Mouse (Mus musculus) neural tube, embryonic 11.5 days (tissue): ENCODE data around the gene Acss1. TPM values are rescaled to one million over a fixed set of nuclear protein-coding genes. Genes with fewer than 3 reads are reported as not detected.

Source experiments
- ATAC-seq: fragments of 200-750 bp; cut with Nextera tagmentation; 2 replicates; pipeline ENCODE4 v1.8.0; 2017; ENCODE audit warnings: moderate number of reproducible peaks, mild to moderate bottlenecking, moderate TSS enrichment, moderate library complexity; ENCODE audit not compliant: insufficient read depth, low FRiP score, low TSS enrichment
- DNase-seq: peaks from one replicate; pipeline ENCODE4 v3.0.0-alpha.2; 2015; ENCODE audit warnings: low spot score
- H3K27ac ChIP-seq: fragments of 300-500 bp; sonication (generic); 2 replicates; pipeline ENCODE4 v1.5.1; 2014; ENCODE audit warnings: low read depth, mild to moderate bottlenecking, low read length
- H3K27me3 ChIP-seq: fragments of 300-500 bp; sonication (generic); 2 replicates; pipeline ENCODE4 v1.6.1; 2014; ENCODE audit warnings: mild to moderate bottlenecking, low read length, mixed read lengths; ENCODE audit not compliant: control insufficient read depth, insufficient read depth
- H3K36me3 ChIP-seq: fragments of 300-500 bp; sonication (generic); 2 replicates; pipeline ENCODE4 v1.6.1; 2014; ENCODE audit warnings: mild to moderate bottlenecking, low read length, moderate library complexity, mixed read lengths; ENCODE audit not compliant: control insufficient read depth, insufficient read depth
- H3K4me1 ChIP-seq: fragments of 300-500 bp; sonication (generic); 2 replicates; pipeline ENCODE4 v1.6.1; 2014; ENCODE audit warnings: low read length, mixed read lengths; ENCODE audit not compliant: control insufficient read depth, insufficient read depth
- H3K4me2 ChIP-seq: fragments of 300-500 bp; sonication (generic); 2 replicates; pipeline ENCODE4 v1.6.1; 2014; ENCODE audit warnings: low read depth, mild to moderate bottlenecking, moderate library complexity
- H3K4me3 ChIP-seq: fragments of 300-500 bp; sonication (generic); 2 replicates; pipeline ENCODE4 v1.5.1; 2014; ENCODE audit warnings: low read depth, low read length
- H3K9ac ChIP-seq: fragments of 300-500 bp; sonication (generic); 2 replicates; pipeline ENCODE4 v1.6.1; 2014; ENCODE audit warnings: mild to moderate bottlenecking, low read length
- H3K9me3 ChIP-seq: fragments of 300-500 bp; sonication (generic); 2 replicates; pipeline ENCODE4 v1.6.1; 2016; ENCODE audit warnings: low read length; ENCODE audit not compliant: control insufficient read depth
- WGBS: fragments of 180-500 bp; shearing (Covaris S2); extraction: QIAGEN DNeasy Blood & Tissue Kit; methylation state at CpG from one replicate; pipeline ENCODE4 v1.1.7; 2014; 5-methylcytosine and 5-hydroxymethylcytosine counted together
- polyA plus RNA-seq: library from polyadenylated mRNA; unstranded; fragments of >200 nt; fragmentation: Nextera tagmentation; extraction: Ambion mirVana; gene quantifications from 2 replicates; pipeline ENCODE4 v1.2.1, GENCODE M21; 2014

The Acss1 gene
- polyA plus RNA-seq, 1 experiment from 2014 or later, result 21.5 TPM

DNA sequence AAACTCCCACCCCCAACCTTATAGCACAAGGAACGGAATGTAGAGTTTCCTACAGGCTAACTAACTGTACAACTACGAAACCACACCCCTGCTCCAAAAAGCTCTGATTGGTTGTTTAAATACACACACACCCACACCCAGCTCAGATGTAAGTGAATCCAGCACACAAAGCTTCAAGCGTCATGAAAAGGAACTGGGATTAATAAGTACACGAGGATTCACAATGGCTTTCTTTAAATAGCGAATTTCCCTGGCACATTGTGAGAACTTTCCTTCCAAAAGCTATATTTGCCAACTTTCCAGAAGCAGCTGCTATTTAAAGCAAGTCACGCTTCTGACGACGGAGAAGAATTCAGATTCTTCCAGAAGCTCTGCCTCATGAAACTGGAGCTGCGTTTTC is 5.0 kb downstream of the Acss1 start:
- H3K27me3 ChIP-seq, result peaks cover 3% of the 10 kb centered on the region; the same call in 1 of the 2 replicates

GRCm38 (mm10) chr2:150662007-150662406 is 6.3 kb downstream of the Acss1 start:
- Histone ChIP-seq H3K36me3 (no peaks in the 10 kb centered on the region), H3K4me3 (no peak overlapping the region), H3K4me2 (no peak overlapping the region), H3K9me3 (no peaks in the 10 kb centered on the region), H3K4me1 (peaks cover 2% of the 10 kb centered on the region; the same call in 1 of the 2 replicates), H3K27ac (no peak overlapping the region), H3K27me3 (peaks cover 1% of the 10 kb centered on the region; the same call in 1 of the 2 replicates), H3K9ac (no peak overlapping the region)
- WGBS, result 96% methylated on average over 2 of the region's 2 CpGs
- ATAC-seq (no peak), DNase-seq (no peak)

More for the DNA sequence above, 5.0 kb downstream of the Acss1 start:
- Histone ChIP-seq H3K4me1 (peaks cover 2% of the 10 kb centered on the region; the same call in 1 of the 2 replicates), H3K36me3 (no peaks in the 10 kb centered on the region), H3K9ac (no peak overlapping the region), H3K4me2 (no peak overlapping the region), H3K9me3 (no peaks in the 10 kb centered on the region), H3K4me3 (no peak overlapping the region), H3K27ac (no peak overlapping the region)
- no peak for ATAC-seq
- 86% methylated on average over 9 of the region's 9 CpGs for WGBS
- DNase-seq, result no peak

DNA sequence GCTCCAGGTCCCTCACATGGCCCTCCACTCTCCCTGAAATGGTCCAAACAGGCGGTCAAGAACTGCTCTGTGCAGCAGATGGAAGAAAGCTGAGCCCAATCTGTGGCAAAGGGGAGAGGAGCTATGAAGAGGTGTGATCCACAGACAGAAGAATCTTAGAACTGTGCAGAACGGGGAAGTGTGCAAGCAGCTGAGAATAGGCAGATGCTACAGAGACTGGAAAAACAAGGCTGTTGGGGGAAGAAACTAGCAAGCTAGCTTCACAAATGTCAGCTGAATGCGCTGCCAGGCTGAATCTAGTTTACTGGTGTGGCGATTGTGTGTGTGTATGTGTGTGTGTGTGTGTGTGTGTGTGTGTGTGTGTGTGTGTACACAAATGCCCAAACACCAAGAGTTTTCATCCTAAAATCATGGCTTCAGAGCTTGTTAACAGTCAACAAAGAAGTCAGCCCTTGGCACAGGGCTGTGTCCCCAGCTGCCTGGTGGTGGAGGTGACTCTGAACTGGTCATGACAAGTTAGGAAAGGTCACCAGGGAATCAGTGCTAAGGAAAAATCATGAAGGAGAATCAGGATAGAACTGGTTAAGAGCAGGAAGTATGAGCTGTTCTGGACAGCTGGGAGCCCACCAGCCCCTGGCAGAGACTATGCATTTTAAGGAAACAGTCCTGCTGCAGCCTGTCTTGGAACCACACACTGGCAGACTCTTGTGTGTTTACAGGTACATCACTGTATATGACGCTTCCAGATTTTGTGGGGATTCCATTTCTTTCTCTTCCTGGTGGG is 7.4 kb downstream of the Acss1 start:
- Histone ChIP-seq H3K27ac (no peak overlapping the region), H3K4me3 (no peak overlapping the region), H3K9me3 (no peaks in the 10 kb centered on the region), H3K36me3 (no peaks in the 10 kb centered on the region), H3K9ac (no peak overlapping the region), H3K4me1 (0 out of 2 replicates have a peak, but pooled peaks cover 2% of the 10 kb centered on the region), H3K27me3 (no peaks in the 10 kb centered on the region; the same call in 1 of the 2 replicates), H3K4me2 (no peak overlapping the region)
- DNase-seq (no peak), ATAC-seq (no peak)
- 83% methylated on average over 5 of the region's 5 CpGs for WGBS

GRCm38 (mm10) chr2:150660049-150660448 is 8.3 kb downstream of the Acss1 start:
- no peak overlapping the region for H3K9ac ChIP-seq
- WGBS, result 64% methylated on average over 4 of the region's 4 CpGs
- H3K4me1 ChIP-seq, result no peaks in the 10 kb centered on the region
- H3K4me3 ChIP-seq, result no peak overlapping the region
- no peak overlapping the region for H3K27ac ChIP-seq
- no peaks in the 10 kb centered on the region for H3K36me3 ChIP-seq
- H3K4me2 ChIP-seq, result no peak overlapping the region
- ATAC-seq (no peak), DNase-seq (no peak)
- no peaks in the 10 kb centered on the region for H3K27me3 ChIP-seq
- H3K9me3 ChIP-seq, result no peaks in the 10 kb centered on the region

GRCm38 (mm10) chr2:150656975-150657768 is 11.1 kb downstream of the Acss1 start:
- H3K36me3 ChIP-seq, result no peaks in the 10 kb centered on the region
- ATAC-seq (peak; percentile 93), DNase-seq (peak; percentile 43)
- WGBS, result 59% methylated on average over 8 of the region's 8 CpGs
- peak overlapping the region; percentile 75; the same call in 1 of the 2 replicates for H3K27ac ChIP-seq
- no peaks in the 10 kb centered on the region for H3K27me3 ChIP-seq
- no peaks in the 10 kb centered on the region for H3K4me1 ChIP-seq
- no peaks in the 10 kb centered on the region for H3K9me3 ChIP-seq
- H3K9ac ChIP-seq, result no peak overlapping the region
- H3K4me3 ChIP-seq, result no peak overlapping the region
- H3K4me2 ChIP-seq, result no peak overlapping the region

- ATAC-seq (no peak), DNase-seq (peak; percentile 1)
- Histone ChIP-seq H3K4me3 (no peak overlapping the region), H3K4me1 (peaks cover 2% of the 10 kb centered on the region), H3K27ac (no peak overlapping the region), H3K9ac (no peak overlapping the region), H3K36me3 (no peaks in the 10 kb centered on the region), H3K4me2 (no peak overlapping the region), H3K27me3 (no peaks in the 10 kb centered on the region), H3K9me3 (no peaks in the 10 kb centered on the region)
- 89% methylated on average over 3 of the region's 3 CpGs for WGBS
Observed at GRCm38 (mm10) chr2:150656112-150656511, 12.2 kb downstream of the Acss1 start.

DNA sequence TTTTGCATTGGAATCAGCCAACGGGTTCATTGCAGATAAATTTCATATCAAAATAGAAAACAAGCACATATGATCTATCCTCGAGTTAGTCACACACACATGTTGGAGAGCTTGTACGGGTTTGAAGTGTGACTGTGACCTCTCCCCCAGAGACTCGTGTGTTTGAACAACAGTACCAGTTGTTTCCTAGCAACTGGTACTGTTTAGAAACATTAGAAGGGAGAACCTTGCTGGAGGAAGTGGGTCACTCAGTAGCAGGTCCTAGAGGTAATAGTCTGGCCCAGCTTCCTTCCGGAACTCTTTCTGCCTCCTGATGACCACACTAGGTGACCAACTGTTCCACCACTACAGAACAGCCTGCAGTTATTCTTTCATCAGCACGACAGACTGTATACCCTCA is 13.0 kb downstream of the Acss1 start:
- H3K27ac ChIP-seq, result no peak overlapping the region
- no peak overlapping the region for H3K9ac ChIP-seq
- no peaks in the 10 kb centered on the region for H3K27me3 ChIP-seq
- H3K4me2 ChIP-seq, result no peak overlapping the region
- 88% methylated on average over 6 of the region's 6 CpGs for WGBS
- H3K36me3 ChIP-seq, result no peaks in the 10 kb centered on the region
- ATAC-seq, result no peak
- no peak for DNase-seq
- H3K9me3 ChIP-seq, result no peaks in the 10 kb centered on the region
- H3K4me3 ChIP-seq, result no peak overlapping the region
- peaks cover 10% of the 10 kb centered on the region for H3K4me1 ChIP-seq

DNA sequence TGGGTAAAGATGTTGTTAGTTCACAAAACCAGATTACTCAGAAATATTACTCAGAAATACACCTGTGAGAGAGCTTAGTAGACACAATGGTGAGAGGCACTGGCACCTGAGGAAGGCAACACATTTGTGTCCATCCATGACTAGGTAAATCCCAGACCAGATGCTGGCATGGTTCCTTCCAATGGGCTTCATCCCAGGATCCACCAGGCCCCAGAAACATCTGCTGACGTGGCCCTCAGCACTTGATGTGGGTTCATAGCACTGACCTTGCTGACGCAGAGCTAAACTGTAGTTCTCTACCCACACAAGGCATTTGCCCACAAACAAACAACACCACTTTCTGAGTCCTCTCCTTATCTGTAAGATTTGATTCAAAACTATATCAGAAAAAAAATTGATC is 13.5 kb downstream of the Acss1 start:
- no peak overlapping the region for H3K4me3 ChIP-seq

More for the DNA sequence above, 13.5 kb downstream of the Acss1 start:
- no peak for ATAC-seq
- Histone ChIP-seq H3K4me2 (no peak overlapping the region), H3K36me3 (no peaks in the 10 kb centered on the region), H3K27me3 (no peaks in the 10 kb centered on the region), H3K9me3 (no peaks in the 10 kb centered on the region), H3K4me1 (peaks cover 15% of the 10 kb centered on the region), H3K27ac (no peak overlapping the region), H3K9ac (no peak overlapping the region)
- DNase-seq, result no peak
- WGBS, result 91% methylated on average over 2 of the region's 2 CpGs
